Mouse (Mus musculus): ENCODE data around the gene Parl. TPM values are rescaled to one million over a fixed set of nuclear protein-coding genes. Genes with fewer than 3 reads are reported as not detected.
A peak's percentile ranks its signal among the peaks of the same experiment; 100 is the strongest.

The Parl gene
- total and polyA plus RNA-seq, 3 experiments = 101 to 247 (median 166) TPM

DNA sequence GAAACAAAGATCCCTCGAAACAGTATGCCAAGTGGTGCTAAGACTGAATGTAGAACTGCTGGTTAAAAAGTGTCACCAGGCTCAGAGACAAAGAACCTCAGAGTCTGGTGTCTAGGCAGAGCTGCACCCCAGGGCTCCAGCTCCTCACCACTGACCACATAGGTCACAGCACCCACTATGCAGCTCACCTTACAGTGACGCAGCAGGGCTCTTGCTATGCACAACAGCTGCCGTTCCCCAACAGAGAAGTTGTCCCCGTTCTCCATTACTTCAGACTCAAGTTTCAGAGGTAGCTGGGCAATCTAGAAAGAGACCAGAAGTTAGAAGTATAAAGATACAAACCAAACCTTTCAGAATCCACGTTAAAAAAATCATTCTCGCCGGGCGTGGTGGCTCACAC, 32.7 kb upstream of the Parl start:
- no peaks in the 10 kb centered on the region for H3K79me2 ChIP-seq (replicated peaks; ENCODE audit: control insufficient read depth, extremely low read depth, insufficient read depth, poor library complexity, severe bottlenecking)
- no peak overlapping the region for H3K9ac ChIP-seq (ENCODE audit: insufficient read depth, low read depth)
- DNase-seq (ENCODE audit: extremely low read depth) = no peak
- no peak overlapping the region for H3K4me2 ChIP-seq (ENCODE audit: insufficient read depth, low read depth, poor library complexity, severe bottlenecking)
- H3K27me3 ChIP-seq (replicated peaks) = no peaks in the 10 kb centered on the region
- H3K9me3 ChIP-seq (replicated peaks; ENCODE audit: low read length) = no peaks in the 10 kb centered on the region
- TF ChIP-seq MAFK (IDR thresholded peaks at IDR 0.05; ENCODE audit: insufficient replicate concordance, low read length) (no peak), ZMIZ1 (IDR thresholded peaks at IDR 0.05; ENCODE audit: low read depth, low read length) (no peak), NRF1 (IDR thresholded peaks at IDR 0.05; ENCODE audit: low read depth, low read length) (no peak), MXI1 (IDR thresholded peaks at IDR 0.05; ENCODE audit: low read depth, low read length) (no peak), UBTF (IDR thresholded peaks at IDR 0.05; ENCODE audit: low read depth, low read length) (no peak), BHLHE40 (IDR thresholded peaks at IDR 0.05; ENCODE audit: low read depth, low read length) (no peak), CHD2 (IDR thresholded peaks at IDR 0.05; ENCODE audit: low read length) (no peak), HCFC1 (IDR thresholded peaks at IDR 0.05; ENCODE audit: low read depth, low read length) (no peak)
- no peaks in the 10 kb centered on the region for H3K4me1 ChIP-seq (ENCODE audit: control insufficient read depth in 1 of 2, insufficient read depth in 2 of 2)
- H3K27ac ChIP-seq (ENCODE audit: insufficient read depth, low read depth) = no peak overlapping the region
- peaks cover 11 to 66% of the 10 kb centered on the region in 2 experiments for H3K36me3 ChIP-seq (replicated peaks in 1 of 2; ENCODE audit: control insufficient read depth in 1 of 2, insufficient read depth in 1 of 2, low read length in 1 of 2)
- dilution Hi-C loops (cut with MboI; ENCODE audit: extremely low pct_ligation_motif_present, extremely low pct_unique_long_range_greater_than_20kb, low sequenced_read_pairs) (no loop called here), in situ Hi-C loops (cut with MboI; ENCODE audit: low pct_ligation_motif_present, low pct_unique_long_range_greater_than_20kb, low sequenced_read_pairs) (no loop called here)
- H3K4me3 ChIP-seq (replicated peaks in 1 of 3; ENCODE audit: low read depth in 2 of 3, low read length in 2 of 3, poor library complexity in 1 of 3) = no peak overlapping the region

DNA sequence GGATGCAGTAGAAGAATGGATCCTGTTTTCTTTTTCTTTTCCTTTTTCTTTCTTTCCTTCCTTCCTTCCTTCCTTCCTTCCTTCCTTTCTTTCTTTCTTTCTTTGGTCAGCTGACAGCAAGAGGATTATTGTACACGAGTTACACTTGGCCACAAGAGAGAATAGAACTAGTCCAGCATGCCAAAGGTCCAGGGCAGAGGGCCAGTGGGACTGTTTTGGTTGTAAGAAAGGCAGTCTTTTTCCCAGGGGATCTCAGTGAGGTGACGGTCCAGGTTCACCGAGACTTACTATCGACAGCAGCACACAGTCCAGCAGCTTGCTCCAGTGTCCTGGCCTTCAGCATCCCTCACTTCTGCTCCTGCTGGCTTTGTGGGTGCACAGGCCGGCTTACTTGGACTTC, 26.1 kb upstream of the Parl start:
- Histone ChIP-seq H3K4me2 (ENCODE audit: insufficient read depth, low read depth, poor library complexity, severe bottlenecking) (no peak overlapping the region), H3K27ac (ENCODE audit: insufficient read depth, low read depth) (no peak overlapping the region), H3K4me3 (replicated peaks in 1 of 3; ENCODE audit: low read depth in 2 of 3, low read length in 2 of 3, poor library complexity in 1 of 3) (no peak overlapping the region), H3K4me1 (ENCODE audit: control insufficient read depth in 1 of 2, insufficient read depth in 2 of 2) (peaks cover 12 to 18% of the 10 kb centered on the region in 2 experiments; a peak in 3 of 4 replicates), H3K36me3 (replicated peaks in 1 of 2; ENCODE audit: control insufficient read depth in 1 of 2, insufficient read depth in 1 of 2, low read length in 1 of 2) (peaks cover 2 to 36% of the 10 kb centered on the region in 2 experiments), H3K27me3 (replicated peaks) (no peaks in the 10 kb centered on the region), H3K79me2 (replicated peaks; ENCODE audit: control insufficient read depth, extremely low read depth, insufficient read depth, poor library complexity, severe bottlenecking) (no peaks in the 10 kb centered on the region), H3K9ac (ENCODE audit: insufficient read depth, low read depth) (no peak overlapping the region), H3K9me3 (replicated peaks; ENCODE audit: low read length) (no peaks in the 10 kb centered on the region)
- no peak for TF ChIP-seq NRF1 (IDR thresholded peaks at IDR 0.05; ENCODE audit: low read depth, low read length)
- TF ChIP-seq TBP (conservative IDR thresholded peaks at IDR 0.05; ENCODE audit: low read depth, low read length) = no peak
- TF ChIP-seq MYC (IDR thresholded peaks at IDR 0.05; ENCODE audit: low read depth, low read length) = no peak
- no peak for TF ChIP-seq NELFE (IDR thresholded peaks at IDR 0.05; ENCODE audit: low read depth, low read length)
- TF ChIP-seq JUN (IDR thresholded peaks at IDR 0.05; ENCODE audit: insufficient read depth, low read depth, low read length) = no peak
- TF ChIP-seq E2F4 (IDR thresholded peaks at IDR 0.05; ENCODE audit: insufficient replicate concordance, low read depth, low read length) = no peak
- TF ChIP-seq UBTF (IDR thresholded peaks at IDR 0.05; ENCODE audit: low read depth, low read length) = no peak
- dilution Hi-C loops (cut with MboI; ENCODE audit: extremely low pct_ligation_motif_present, extremely low pct_unique_long_range_greater_than_20kb, low sequenced_read_pairs) (no loop called here), in situ Hi-C loops (cut with MboI; ENCODE audit: low pct_ligation_motif_present, low pct_unique_long_range_greater_than_20kb, low sequenced_read_pairs) (no loop called here)
- no peak for DNase-seq (ENCODE audit: extremely low read depth)

DNA sequence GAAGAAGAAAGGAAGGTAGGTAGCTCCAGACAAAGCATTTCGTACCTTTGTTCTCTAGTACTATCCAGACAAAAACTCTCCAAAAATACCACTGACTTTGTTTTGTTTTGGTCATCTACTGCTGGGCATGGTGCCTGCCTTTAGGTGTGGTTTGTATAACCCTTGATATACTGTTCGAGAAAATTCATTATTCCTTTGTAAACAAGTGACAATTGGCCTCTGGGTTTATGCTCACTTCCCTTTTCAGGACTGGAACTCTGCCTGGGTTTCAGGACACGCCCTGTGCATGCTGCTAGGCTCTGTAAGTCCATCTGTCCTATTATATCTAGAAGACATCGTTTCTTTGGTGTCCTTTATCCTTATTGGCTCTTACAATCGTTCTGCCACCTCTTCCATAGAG, 23.1 kb upstream of the Parl start, which contains the start of gene Cyp2ab1:
Gene Cyp2ab1 (minus strand): TSS at position 119 of the 400 bp plus-strand sequence.
- H3K9me3 ChIP-seq (replicated peaks; ENCODE audit: low read length) = no peaks in the 10 kb centered on the region
- TF ChIP-seq IRF4 (IDR thresholded peaks at IDR 0.05; ENCODE audit: low read depth, low read length) = peak; percentile 64
- TF ChIP-seq GABPA (IDR thresholded peaks at IDR 0.05; ENCODE audit: insufficient replicate concordance, low read depth, low read length) = no peak
- peak; percentile 64 for TF ChIP-seq EP300 (IDR thresholded peaks at IDR 0.05; ENCODE audit: low read length)
- peak; percentile 47; the same call in 1 of the 2 replicates for TF ChIP-seq MYC (IDR thresholded peaks at IDR 0.05; ENCODE audit: low read depth, low read length)
- peaks cover 0 to 13% of the 10 kb centered on the region in 2 experiments for H3K36me3 ChIP-seq (replicated peaks in 1 of 2; ENCODE audit: control insufficient read depth in 1 of 2, insufficient read depth in 1 of 2, low read length in 1 of 2)
- peak within 1 kb of the TSS in 1 of 3 experiments; percentile 34 for H3K4me3 ChIP-seq (replicated peaks in 1 of 3; ENCODE audit: low read depth in 2 of 3, low read length in 2 of 3, poor library complexity in 1 of 3)
- H3K27ac ChIP-seq (ENCODE audit: insufficient read depth, low read depth) = peak within 1 kb of the TSS; percentile 41
- H3K79me2 ChIP-seq (replicated peaks; ENCODE audit: control insufficient read depth, extremely low read depth, insufficient read depth, poor library complexity, severe bottlenecking) = no peaks in the 10 kb centered on the region
- DNase-seq (ENCODE audit: extremely low read depth) = no peak
- no peaks in the 10 kb centered on the region for H3K27me3 ChIP-seq (replicated peaks)
- H3K4me2 ChIP-seq (ENCODE audit: insufficient read depth, low read depth, poor library complexity, severe bottlenecking) = peak within 1 kb of the TSS; percentile 59
- dilution Hi-C loops (cut with MboI; ENCODE audit: extremely low pct_ligation_motif_present, extremely low pct_unique_long_range_greater_than_20kb, low sequenced_read_pairs) (no loop called here), in situ Hi-C loops (cut with MboI; ENCODE audit: low pct_ligation_motif_present, low pct_unique_long_range_greater_than_20kb, low sequenced_read_pairs) (no loop called here)
- H3K4me1 ChIP-seq (ENCODE audit: control insufficient read depth in 1 of 2, insufficient read depth in 2 of 2) = peaks cover 12 to 18% of the 10 kb centered on the region in 2 experiments; a peak in 3 of 4 replicates
- peak within 1 kb of the TSS; percentile 60; the same call in 1 of the 2 replicates for H3K9ac ChIP-seq (ENCODE audit: insufficient read depth, low read depth)

Data from CH12.LX (cell line).